Mouse (Mus musculus): ENCODE data around the gene Ireb2.
"Not testable (repeated sequence)": the region's sequence is repeated elsewhere in the genome, so short reads cannot be mapped to it uniquely, and the experiment has no call there.

Gene Ireb2

DNA sequence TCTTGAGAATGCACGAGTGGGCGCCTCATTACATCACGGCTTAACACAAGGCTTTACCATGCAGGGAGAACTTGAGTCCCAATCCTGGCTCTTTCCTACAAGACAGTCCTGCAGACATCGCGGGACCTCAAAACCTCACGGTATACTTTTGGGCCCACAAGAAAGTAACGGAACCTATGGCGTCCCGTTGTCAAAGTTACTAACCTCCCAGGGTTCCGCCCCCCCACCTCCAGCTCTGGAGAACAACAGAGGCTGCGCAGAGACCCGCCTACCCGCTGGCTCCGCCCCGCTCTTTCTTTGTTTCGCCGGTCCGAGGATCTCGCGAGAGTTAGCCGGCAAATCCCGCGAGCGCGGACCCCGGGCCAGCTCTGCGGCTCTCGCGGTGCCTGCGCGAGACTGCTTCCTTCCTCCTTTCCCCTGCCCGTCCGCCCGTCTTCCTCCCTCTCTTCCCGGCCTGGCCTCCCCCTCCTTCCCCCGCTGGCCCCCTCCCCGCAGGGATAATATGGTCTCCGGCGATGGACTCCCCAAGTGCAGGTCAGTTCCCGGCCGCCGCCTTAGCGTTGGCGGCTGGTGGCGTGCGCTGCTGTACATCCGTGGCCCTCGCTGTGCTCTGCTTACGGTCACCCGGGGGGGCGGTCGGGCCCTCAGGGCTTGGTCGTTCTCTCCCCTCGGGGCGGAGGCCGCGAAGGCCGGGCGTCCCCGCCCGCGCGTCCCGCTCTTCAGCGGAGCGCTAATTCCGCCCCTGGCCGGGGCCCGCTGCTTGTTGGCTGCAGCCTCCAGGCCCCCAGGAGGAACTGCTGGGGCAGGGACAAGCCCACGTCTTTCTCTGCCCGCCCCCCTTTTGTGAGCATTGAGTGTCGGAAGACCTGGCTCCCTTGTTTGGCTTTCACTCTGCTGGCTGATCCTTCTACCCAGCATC is at the start of gene Ireb2:
TSS of gene Ireb2 (plus strand) at position 427 of the 919 bp plus-strand sequence.
- peak; percentile 99 for DNase-seq

DNA sequence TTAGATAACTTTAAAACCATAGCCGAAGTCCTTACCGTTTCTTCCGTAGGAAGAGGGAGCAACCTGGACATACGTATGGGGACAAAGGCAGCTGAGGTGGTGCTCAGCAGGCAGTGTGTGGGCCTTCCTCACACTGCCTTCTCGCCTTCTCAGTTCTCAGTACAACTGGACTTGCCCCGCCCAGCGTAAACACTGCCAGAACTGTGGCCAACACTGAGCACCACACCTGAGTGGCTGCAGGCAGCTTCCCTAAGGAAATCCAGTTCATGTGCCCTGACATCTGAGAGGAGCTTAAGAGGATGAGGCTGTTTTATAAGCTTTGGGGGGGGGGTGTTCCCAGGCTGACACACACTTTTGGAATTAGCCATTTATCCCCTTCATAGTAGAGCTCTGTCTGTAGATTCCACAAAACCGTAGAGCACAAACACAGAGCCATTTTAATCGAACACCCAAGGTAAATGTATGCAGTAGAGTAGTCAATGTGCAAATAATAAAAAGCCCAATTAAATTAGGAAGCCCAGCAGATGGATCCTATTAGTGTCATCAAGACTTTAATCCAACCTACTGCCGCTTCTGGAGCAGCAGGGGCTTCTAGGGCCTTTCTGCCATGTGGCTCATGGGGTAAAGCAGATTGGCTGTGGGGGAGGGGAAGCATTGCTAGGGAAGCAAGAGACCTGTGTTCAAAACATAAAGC is 46.9 kb upstream of the Ireb2 start:
- no peak for DNase-seq

GRCm38 (mm10) chr9:54821442-54822100 is 42.0 kb upstream of the Ireb2 start:
- DNase-seq = peak; percentile 24

DNA sequence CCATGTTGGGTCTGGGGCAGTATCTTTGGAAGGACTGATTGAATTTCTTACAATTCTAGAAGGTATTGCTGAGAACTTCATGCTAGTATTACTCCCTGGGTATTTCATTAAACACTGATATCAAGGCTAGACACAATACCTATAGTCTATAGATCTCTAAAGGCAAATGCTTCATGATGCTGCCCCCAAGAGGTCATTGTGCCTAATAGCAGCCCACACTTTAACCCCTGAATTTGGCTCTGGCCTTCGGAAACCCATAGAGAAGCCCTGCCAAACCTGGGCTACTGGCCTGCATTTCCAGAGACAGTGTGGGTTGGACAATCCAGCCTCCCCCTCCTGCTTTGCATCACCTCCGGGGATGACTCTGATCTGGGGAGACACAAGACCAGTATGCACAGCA is 33.8 kb upstream of the Ireb2 start:
- DNase-seq = no peak

GRCm38 (mm10) chr9:54830624-54831023 is 33.0 kb upstream of the Ireb2 start:
- peak; percentile 65 for DNase-seq

DNA sequence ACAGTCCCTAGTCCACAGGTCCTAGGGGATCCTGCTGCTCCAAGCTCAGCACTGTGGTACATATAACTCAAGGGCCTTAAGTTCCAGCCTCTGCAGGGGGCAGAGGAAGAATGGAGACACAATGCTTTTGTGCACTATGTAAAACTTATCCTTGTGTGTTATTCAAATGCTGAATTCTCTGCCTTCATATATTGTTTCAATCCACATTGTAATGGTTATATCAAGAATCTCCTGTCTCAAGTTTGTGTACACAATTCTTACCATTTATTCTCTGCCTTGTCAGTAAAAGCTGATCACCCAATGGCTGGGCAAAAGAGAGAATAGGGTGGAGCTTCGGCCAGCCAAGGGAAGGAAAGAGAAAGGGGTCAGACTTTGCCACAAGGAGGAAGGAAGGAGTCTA is 29.8 kb upstream of the Ireb2 start:
- no peak for DNase-seq

GRCm38 (mm10) chr9:54835951-54836717 is 27.5 kb upstream of the Ireb2 start:
- not testable (repeated sequence) for DNase-seq

GRCm38 (mm10) chr9:54837835-54838234 is 25.8 kb upstream of the Ireb2 start:
- no peak for DNase-seq

GRCm38 (mm10) chr9:54840145-54840544 is 23.4 kb upstream of the Ireb2 start:
- no peak for DNase-seq

DNA sequence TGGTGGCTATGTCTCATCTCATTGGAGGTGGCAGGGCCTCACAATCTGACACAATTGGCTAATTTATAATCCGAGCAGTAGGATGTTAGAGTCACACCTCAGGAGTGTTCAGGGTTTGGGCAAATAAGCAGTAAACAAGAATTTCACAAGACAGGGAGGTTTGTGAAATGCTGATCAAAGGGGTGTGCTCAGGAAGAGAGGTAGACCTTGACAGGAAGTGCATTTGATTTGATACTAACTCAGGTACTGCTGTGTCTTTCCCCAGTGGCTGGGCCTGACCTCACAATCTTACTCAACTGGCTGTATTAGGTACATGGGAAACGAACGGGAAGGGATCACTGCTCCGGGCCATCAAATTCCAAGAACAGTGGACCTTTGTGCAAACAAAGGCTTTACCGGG is 21.3 kb upstream of the Ireb2 start:
- no peak for DNase-seq

- no peak for DNase-seq
These were observed 19.7 kb upstream of the Ireb2 start for GRCm38 (mm10) chr9:54843887-54844286.

DNA sequence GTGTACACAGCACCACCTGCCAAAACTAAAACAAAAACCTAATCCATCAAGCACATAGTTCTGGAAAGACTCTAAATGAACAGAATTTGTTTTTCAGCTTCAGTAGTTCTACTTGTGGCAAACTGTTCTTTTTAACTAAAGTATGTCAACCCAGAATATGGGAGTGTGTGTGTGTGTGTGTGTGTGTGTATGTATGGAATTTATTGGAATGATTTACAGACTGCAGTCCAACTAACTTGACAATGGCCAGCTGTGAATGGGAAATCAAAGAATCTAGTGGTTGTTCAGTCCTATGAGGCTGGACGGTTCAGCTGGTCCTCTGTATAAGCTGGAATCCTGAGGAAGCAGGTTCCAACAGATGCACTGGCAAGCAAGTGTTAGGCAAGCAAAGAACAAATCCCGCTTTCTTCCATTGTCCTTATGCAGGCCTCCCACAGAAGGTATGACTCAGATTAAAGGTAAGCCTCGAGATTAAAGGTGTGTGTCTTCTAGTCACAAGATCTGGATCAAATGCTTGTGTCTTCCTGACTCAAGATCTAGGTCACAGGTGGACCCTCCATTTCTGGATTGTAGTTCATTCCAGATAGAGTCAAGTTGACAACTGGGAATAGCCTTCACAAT is 18.9 kb upstream of the Ireb2 start:
- DNase-seq = no peak

DNA sequence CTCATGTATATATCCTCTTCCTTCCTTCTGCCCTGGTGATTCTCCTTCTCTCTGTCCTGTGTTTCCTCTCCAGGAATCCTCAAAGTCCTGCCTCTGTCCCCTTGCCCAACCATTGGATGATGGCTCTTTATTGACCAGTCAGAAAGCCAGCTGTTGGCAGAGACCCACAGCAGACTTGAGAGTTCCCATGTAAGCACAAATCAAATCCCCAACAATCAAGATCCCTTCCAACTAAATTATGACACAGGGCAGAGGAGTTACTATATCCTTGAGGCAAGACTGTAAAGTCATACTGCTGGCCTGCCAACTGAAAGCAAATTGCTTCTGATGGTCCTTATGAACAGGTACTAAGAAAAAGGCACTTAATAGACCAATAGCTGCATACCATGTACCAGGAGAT is 15.4 kb upstream of the Ireb2 start:
- no peak for DNase-seq

DNA sequence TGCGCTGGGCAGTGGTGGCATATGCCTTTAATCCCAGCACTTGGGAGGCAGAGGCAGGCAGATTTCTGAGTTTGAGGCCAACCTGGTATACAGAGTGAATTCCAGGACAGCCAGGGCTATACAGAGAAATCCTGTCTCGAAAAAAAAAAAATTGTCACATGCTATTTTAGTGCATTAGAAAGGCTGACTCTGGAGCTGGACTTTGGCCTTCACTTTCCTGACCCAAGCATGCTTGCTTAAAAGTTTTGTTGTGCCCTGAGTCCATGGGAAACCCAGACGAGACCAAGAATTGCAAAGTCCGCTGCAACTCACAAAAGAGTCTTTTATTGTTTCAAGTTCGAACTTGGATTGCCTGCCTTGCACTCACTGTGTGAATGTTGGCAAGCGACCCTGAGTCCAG is 10.6 kb upstream of the Ireb2 start:
- DNase-seq = not testable (repeated sequence)

DNA sequence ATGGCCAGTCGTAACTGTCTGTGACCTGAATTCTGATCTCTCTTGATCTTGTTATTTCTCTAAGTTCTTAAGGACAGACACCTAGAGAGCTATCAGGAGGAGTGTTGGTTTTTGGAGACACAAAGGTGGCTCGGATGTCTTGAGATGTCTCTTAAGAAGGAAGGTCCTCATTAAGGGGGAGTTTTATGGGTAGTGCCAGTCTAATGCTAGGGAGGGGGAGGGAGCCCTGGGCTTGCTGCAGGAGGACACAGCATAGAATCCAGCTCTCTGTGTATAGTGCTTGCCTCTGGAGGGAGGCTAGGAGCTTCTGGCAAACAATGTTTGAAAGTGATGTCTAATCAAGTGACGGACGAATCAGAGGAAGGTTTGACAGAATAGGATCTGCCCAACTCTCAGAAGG is 10.0 kb upstream of the Ireb2 start:
- DNase-seq = no peak

DNA sequence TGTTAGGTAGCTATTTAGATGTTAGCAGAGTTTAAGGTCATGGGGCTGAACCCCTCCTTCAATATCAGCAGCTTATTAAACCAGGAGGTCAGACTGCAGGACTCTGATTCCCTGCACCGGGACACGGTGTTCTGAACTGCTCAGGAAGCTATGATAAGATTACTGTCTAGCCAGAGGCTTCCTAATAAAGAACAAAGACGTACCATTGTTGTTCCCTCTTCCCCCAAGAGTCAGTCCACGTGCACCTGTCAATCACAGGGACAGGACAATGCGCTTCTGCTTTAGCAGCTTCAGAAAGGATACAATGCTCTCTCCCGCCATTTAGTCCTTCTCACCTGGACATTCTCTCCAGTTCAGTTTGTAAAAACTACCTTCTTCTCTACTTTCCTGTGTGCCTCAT is 8.0 kb upstream of the Ireb2 start:
- no peak for DNase-seq

DNA sequence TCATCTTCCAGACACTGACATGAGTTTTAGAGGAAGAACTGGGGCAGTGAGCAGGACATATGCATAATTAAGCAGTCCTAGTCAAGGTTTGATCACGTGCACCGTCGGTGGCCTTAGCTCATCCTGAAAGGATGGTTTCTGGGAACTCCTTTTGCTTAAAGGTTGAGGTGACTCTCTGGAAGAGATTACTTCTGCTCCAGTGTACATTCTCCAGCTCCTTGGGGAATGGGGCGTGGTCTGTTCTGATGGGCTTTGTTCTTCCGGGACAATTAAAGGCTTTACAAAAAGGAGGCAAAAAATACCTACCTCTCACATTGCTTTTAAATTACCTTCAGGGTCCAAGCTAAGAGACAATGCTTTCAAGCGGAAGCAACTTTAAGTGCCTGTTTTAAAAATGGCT is 7.5 kb upstream of the Ireb2 start:
- no peak for DNase-seq

DNA sequence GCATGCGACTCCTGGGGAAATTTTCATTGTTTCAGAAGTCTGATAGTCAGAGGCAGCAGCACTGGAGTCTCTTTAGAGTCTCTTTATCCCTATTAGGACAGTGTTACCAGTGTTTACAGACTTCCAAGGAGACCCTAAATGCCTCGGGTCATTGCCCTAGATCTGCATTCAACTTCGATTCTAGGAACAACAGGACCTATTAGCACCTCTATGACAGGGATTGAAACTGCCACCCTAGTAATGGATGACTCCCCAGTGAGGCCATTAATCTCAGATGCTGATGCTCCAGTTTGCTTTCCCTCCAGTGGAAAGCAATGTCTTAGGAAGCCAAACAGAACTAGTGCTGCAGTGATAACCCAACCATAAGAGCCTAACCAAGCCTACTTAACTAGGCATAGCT is 6.1 kb upstream of the Ireb2 start:
- DNase-seq = no peak

- no peak for DNase-seq
These were observed 3.1 kb upstream of the Ireb2 start for GRCm38 (mm10) chr9:54860526-54860925.

DNA sequence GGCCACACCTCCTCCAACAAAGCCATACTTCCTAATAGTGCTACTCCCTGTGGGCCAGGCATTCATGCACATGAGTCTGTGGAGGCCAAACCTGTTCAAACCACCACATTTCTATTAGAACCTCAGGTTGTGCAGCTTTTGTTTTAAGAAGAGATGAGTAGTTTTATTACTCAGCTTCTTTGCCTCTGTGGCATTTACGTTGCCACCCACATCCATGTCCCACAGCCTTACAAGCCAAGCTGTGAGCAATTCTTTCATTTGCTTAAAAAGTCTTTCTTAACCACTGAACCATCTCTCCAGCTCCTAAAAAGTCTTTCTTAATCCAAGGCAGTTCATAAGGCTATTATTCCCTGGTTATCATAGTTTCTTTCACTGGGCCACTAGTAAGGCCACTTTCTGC is 15.2 kb downstream of the Ireb2 start:
- DNase-seq = no peak

DNA sequence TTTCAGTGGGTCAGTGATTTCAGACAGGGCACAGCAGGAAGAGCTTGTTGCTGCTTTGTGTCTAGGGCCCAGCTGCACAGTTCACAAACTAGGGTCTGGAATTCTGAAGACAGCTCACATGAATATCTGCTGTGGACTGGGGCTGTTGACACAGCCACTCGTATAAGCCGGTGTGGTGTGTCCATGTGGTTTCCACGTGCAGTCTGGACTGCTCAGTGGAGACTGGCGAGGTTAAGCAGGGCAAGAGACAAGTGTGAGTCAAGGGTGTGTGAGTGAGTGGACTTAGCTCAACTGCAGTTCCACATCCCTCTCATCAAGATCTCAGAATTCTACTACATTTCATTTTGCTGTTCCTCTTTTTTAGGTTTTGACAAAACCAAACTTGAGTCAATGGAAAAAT is 28.5 kb downstream of the Ireb2 start:
- no peak for DNase-seq

DNA sequence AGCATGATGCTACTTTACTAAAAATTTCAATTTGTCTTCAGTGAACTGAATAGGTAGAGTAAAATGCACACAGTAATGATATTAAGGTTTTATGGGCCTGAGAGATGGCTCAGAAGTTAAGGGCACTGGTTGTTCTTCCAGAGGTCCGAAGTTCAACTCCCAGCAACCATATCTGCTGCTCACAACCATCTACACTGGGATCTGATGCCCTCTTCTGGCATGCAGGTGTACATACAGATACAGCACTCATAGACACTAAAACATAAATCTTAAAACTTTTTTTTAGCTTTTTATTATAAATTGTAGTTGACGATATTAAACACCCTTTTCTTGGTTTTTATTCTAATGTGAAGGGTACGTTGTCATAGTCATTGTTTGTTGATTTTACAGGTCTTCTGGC is 33.5 kb downstream of the Ireb2 start:
- DNase-seq = no peak

DNA sequence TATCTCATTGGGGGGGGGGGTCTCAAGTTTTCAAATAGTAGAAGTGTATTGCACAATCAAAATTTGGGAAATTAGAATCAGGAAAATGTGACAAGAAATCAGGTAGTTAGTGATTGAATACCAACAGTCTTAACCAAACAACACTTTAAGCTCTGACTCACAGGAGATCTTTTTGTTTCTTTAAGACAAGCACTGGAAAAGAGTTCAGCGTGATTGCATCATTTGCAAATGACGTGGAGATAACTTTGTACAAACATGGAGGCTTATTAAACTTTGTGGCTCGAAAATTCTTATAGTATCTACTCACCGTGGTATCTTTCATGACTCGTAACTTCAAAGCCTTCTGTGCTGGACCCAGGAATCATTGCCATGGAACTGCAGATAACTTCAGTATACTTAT is 45.9 kb downstream of the Ireb2 start:
- DNase-seq = no peak
